ENCODE assay signal across 19 mouse cellular contexts in genomic region chr10:58641631-58642030, GRCm38 (mm10). TPM values are rescaled to one million over a fixed set of nuclear protein-coding genes. Genes with fewer than 3 reads are reported as not detected.
DNase-seq lines count a peak whose midpoint lies in the region; ATAC-seq and TF ChIP-seq lines count a peak whose summit lies in the region.
"Had no signal": no experiment of that assay in that cellular context is flagged by ENCODE, and none has a peak within 500 bp of the region (broad histone marks: within the 10 kb centered on the region; RNA-seq: fewer than 3 reads in every experiment).

No protein-coding gene starts in this region.

- H3K36me3 ChIP-seq in heart, postnatal 0 days (replicated peaks; ENCODE audit: control insufficient read depth, insufficient read depth, low read length), result no peaks in the 10 kb centered on the region
- H3K36me3 ChIP-seq in kidney, embryonic 15.5 days, result no peaks in the 10 kb centered on the region
- H3K36me3 ChIP-seq: hindbrain, embryonic 15.5 days; midbrain, embryonic 13.5 days had no signal

- intact Hi-C loops in left cerebral cortex, postnatal 36 days (cut with DNase I), result no loop called here

- no peak overlapping the region for H3K27ac ChIP-seq in heart, postnatal 0 days (ENCODE audit: low read depth)
- H3K27ac ChIP-seq in kidney, embryonic 15.5 days, result no peak overlapping the region
- H3K27ac ChIP-seq: hindbrain, embryonic 15.5 days; midbrain, embryonic 13.5 days had no signal

- no peaks in the 10 kb centered on the region for H3K4me1 ChIP-seq in heart, postnatal 0 days (ENCODE audit: control insufficient read depth, insufficient read depth)
- peaks cover 24% of the 10 kb centered on the region for H3K4me1 ChIP-seq in kidney, embryonic 15.5 days

- TF ChIP-seq CTCF in heart, postnatal 0 days (IDR thresholded peaks at IDR 0.05; ENCODE audit: low read depth), result no peak

- H3K9me3 ChIP-seq in heart, postnatal 0 days (replicated peaks; ENCODE audit: control insufficient read depth, low read length), result no peaks in the 10 kb centered on the region
- no peaks in the 10 kb centered on the region for H3K9me3 ChIP-seq in kidney, embryonic 15.5 days (replicated peaks)
- H3K9me3 ChIP-seq: hindbrain, embryonic 15.5 days; midbrain, embryonic 13.5 days had no signal

- 0 out of 2 replicates have a peak overlapping the region, but pooled peaks have one; percentile 5 for H3K4me2 ChIP-seq in heart, postnatal 0 days (ENCODE audit: low read depth, low read length)
- H3K4me2 ChIP-seq in kidney, embryonic 15.5 days, result no peak overlapping the region
- H3K4me2 ChIP-seq: hindbrain, embryonic 15.5 days; midbrain, embryonic 13.5 days had no signal

- H3K4me3 ChIP-seq in heart, postnatal 0 days (ENCODE audit: low read depth, low read length), result no peak overlapping the region
- no peak overlapping the region for H3K4me3 ChIP-seq in kidney, embryonic 15.5 days (replicated peaks)
- H3K4me3 ChIP-seq: hindbrain, embryonic 15.5 days; midbrain, embryonic 13.5 days had no signal

- no peak for TF ChIP-seq EP300 in heart, postnatal 0 days (IDR thresholded peaks at IDR 0.05; ENCODE audit: low read depth)

- no peaks in the 10 kb centered on the region for H3K27me3 ChIP-seq in heart, postnatal 0 days (ENCODE audit: control insufficient read depth, insufficient read depth, low read length)
- no peaks in the 10 kb centered on the region for H3K27me3 ChIP-seq in kidney, embryonic 15.5 days
- H3K27me3 ChIP-seq: hindbrain, embryonic 15.5 days; midbrain, embryonic 13.5 days had no signal

- WGBS in heart, postnatal 0 days, result 54% methylated on average over 10 of the region's 10 CpGs
- WGBS in kidney, embryonic 15.5 days, result 56% methylated on average over 10 of the region's 10 CpGs

- ATAC-seq in heart, postnatal 0 days (ENCODE audit: insufficient read depth, low read depth), result no peak
- no peak for ATAC-seq in kidney, embryonic 15.5 days (replicated peaks; ENCODE audit: low FRiP score)

- no peak overlapping the region for H3K9ac ChIP-seq in heart, postnatal 0 days (replicated peaks; ENCODE audit: low read depth, low read length)
- H3K9ac ChIP-seq in kidney, embryonic 15.5 days, result no peak overlapping the region
- H3K9ac ChIP-seq: hindbrain, embryonic 15.5 days; midbrain, embryonic 13.5 days had no signal

- DNase-seq in embryo, embryonic 10.5 days (ENCODE audit: low spot score), result peak; percentile 23
- no peak for DNase-seq in embryo, embryonic 9.5 days (ENCODE audit: extremely low spot score)
- DNase-seq in heart, postnatal 0 days (ENCODE audit: low spot score), result no peak
- no peak for DNase-seq in heart, adult 9 months (ENCODE audit: low spot score in 2 of 2)
- DNase-seq in urinary bladder, postnatal 36 days (ENCODE audit: low spot score in 2 of 2), result peak; percentile 37 to 57
- no peak for DNase-seq in urinary bladder, postnatal 10 days (ENCODE audit: low spot score)
- no peak for DNase-seq in left cerebral cortex, postnatal 36 days (ENCODE audit: low spot score in 2 of 2)
- DNase-seq: adrenal gland, adult 2 months; cerebellum, postnatal 10 days; gastrocnemius, postnatal 14 days; heart, postnatal 36 days; kidney, postnatal 25 days; layer of hippocampus, adult 9-11 months; right cerebral cortex, postnatal 4 days; thymus, adult 18-20 months had no signal

RNA-seq across cellular contexts. Expression of gene Edar, which starts 33.8 kb away (rescaled TPM):
- total RNA-seq in heart, postnatal 0 days (2014; rRNA removed; ENCODE audit: low replicate concordance), result 0.08 TPM in 1 of 2 replicates, not detected in the other
- not detected in 2 replicates for polyA plus RNA-seq in heart, postnatal 0 days (2015; fragmentation: Nextera tagmentation; extraction: Ambion mirVana)
- 0.22 and 0.36 TPM in 2 replicates for polyA plus RNA-seq in kidney, embryonic 15.5 days (2015; fragmentation: Nextera tagmentation; extraction: Ambion mirVana)
- total RNA-seq in left cerebral cortex, postnatal 36 days (2021), result under 1 TPM; 0.49 to 0.50 TPM
- total RNA-seq: neutrophil, adult 5-6 weeks had no signal

Comparison
In these comparisons a context has a peak if more than half of its experiments do, and no peak if none do; other contexts are left out.
1. DNase-seq: peak in embryo, embryonic 10.5 days (single experiment) and urinary bladder, postnatal 36 days (2 of 2); none in embryo, embryonic 9.5 days (single experiment), heart, postnatal 0 days (single experiment), heart, adult 9 months (0 of 2), urinary bladder, postnatal 10 days (single experiment) and left cerebral cortex, postnatal 36 days (0 of 2).